Mouse (Mus musculus) intestine, embryonic 14.5 days (tissue): ENCODE measurements around the gene Dnah10. TPM values are rescaled to one million over a fixed set of nuclear protein-coding genes. Genes with fewer than 3 reads are reported as not detected.

Experiments
- ATAC-seq: fragments of 200-750 bp; cut with Nextera tagmentation; replicated peaks from 2 replicates; pipeline ENCODE4 v1.8.0; 2017; ENCODE audit warnings: low read depth, moderate number of reproducible peaks, moderate TSS enrichment, moderate library complexity; ENCODE audit not compliant: low FRiP score, low TSS enrichment
- DNase-seq: peaks from one replicate; pipeline ENCODE4 v3.0.0-alpha.2; 2018; ENCODE audit warnings: low spot score
- H3K27ac ChIP-seq: fragments of 300-500 bp; sonication (generic); 2 replicates; pipeline ENCODE4 v1.5.1; 2014; ENCODE audit warnings: low read depth, mild to moderate bottlenecking, control low read depth
- H3K27me3 ChIP-seq: fragments of 300-500 bp; sonication (generic); replicated peaks from 2 replicates; pipeline ENCODE4 v1.6.1; 2014; ENCODE audit warnings: low read length, control low read depth; ENCODE audit not compliant: control insufficient read depth, insufficient read depth
- H3K36me3 ChIP-seq: fragments of 300-500 bp; sonication (generic); 2 replicates; pipeline ENCODE4 v1.6.1; 2014; ENCODE audit warnings: low read length, control low read depth; ENCODE audit not compliant: control insufficient read depth, insufficient read depth
- H3K4me1 ChIP-seq: fragments of 300-500 bp; sonication (generic); replicated peaks from 2 replicates; pipeline ENCODE4 v1.6.1; 2014; ENCODE audit warnings: low read length, control low read depth, mixed read lengths; ENCODE audit not compliant: control insufficient read depth, insufficient read depth
- H3K4me2 ChIP-seq: fragments of 300-500 bp; sonication (generic); 2 replicates; pipeline ENCODE4 v1.6.1; 2014; ENCODE audit warnings: low read length
- H3K4me3 ChIP-seq: fragments of 300-500 bp; sonication (generic); 2 replicates; pipeline ENCODE4 v1.5.1; 2014; ENCODE audit warnings: low read depth, low read length, control low read depth, mixed read lengths
- H3K9ac ChIP-seq: fragments of 300-500 bp; sonication (generic); 2 replicates; pipeline ENCODE4 v1.6.1; 2014; ENCODE audit warnings: mild to moderate bottlenecking, low read length
- H3K9me3 ChIP-seq: fragments of 300-500 bp; sonication (generic); 2 replicates; pipeline ENCODE4 v1.6.1; 2016; ENCODE audit warnings: low read length, control low read depth; ENCODE audit not compliant: control insufficient read depth
- WGBS: fragments of 180-500 bp; shearing (Covaris S2); extraction: QIAGEN DNeasy Blood & Tissue Kit; methylation state at CpG from one replicate; pipeline ENCODE4 v1.1.7; 2014; 5-methylcytosine and 5-hydroxymethylcytosine counted together
- polyA plus RNA-seq: library from polyadenylated mRNA; unstranded; fragments of >200 nt; fragmentation: Nextera tagmentation; extraction: Ambion mirVana; gene quantifications from 2 replicates; pipeline ENCODE4 v1.2.1, GENCODE M21; 2014

Gene Dnah10
- polyA plus RNA-seq, 1 experiment from 2014 or later = 0.11 TPM

DNA sequence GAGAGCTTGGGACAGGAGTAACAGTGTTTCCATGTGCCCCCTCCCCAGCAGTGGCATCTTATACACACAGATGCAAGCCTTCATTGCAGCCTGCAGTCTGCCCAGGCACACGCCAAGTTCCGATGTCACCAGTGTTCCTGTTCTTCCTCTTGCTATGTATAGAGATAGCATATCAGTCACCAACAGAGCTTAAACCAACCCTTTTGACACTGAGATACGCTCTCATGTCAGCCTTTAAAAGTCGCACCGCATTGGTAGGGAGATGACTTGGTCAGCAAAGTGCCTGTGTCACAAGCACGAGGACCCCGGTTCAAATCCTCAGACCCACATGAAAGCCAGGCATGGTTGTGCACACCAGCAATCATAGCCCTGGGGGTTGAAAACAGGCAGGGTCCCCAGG, 55.0 kb downstream of the Dnah10 start:
- no peak for ATAC-seq

DNA sequence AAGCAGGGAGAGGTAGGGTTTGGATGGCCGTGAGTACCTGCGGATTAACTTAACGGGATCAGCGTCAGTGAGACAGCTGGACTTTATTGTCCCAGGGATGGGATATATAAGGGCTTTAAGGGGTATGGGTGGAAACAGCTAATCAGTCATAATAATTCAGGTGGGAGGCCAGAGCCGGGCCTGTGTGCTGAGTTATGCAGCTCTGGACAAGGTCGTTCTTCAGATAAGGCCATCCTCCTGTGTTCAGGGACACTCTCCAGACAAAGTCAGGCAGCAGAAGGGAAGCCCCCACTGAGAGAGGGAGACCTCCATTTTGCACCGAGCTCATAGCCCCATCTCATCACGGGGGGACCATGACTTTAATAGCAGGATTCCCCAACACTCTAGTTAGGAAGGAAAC, 56.8 kb downstream of the Dnah10 start:
- 76% methylated on average over 8 of the region's 8 CpGs for WGBS
- no peak overlapping the region for H3K4me3 ChIP-seq
- H3K36me3 ChIP-seq = no peaks in the 10 kb centered on the region
- DNase-seq (no peak), ATAC-seq (no peak)
- H3K4me2 ChIP-seq = no peak overlapping the region
- no peaks in the 10 kb centered on the region for H3K4me1 ChIP-seq
- no peak overlapping the region for H3K9ac ChIP-seq
- H3K27ac ChIP-seq = no peak overlapping the region
- no peaks in the 10 kb centered on the region for H3K27me3 ChIP-seq
- 0 out of 2 replicates have a peak, but pooled peaks cover 2% of the 10 kb centered on the region for H3K9me3 ChIP-seq

More for the DNA sequence above, 55.0 kb downstream of the Dnah10 start:
- Histone ChIP-seq H3K9me3 (no peaks in the 10 kb centered on the region), H3K27ac (no peak overlapping the region), H3K4me1 (no peaks in the 10 kb centered on the region), H3K27me3 (no peaks in the 10 kb centered on the region), H3K9ac (no peak overlapping the region), H3K4me3 (no peak overlapping the region), H3K4me2 (no peak overlapping the region), H3K36me3 (no peaks in the 10 kb centered on the region)
- DNase-seq = no peak
- 97% methylated on average over 7 of the region's 7 CpGs for WGBS

DNA sequence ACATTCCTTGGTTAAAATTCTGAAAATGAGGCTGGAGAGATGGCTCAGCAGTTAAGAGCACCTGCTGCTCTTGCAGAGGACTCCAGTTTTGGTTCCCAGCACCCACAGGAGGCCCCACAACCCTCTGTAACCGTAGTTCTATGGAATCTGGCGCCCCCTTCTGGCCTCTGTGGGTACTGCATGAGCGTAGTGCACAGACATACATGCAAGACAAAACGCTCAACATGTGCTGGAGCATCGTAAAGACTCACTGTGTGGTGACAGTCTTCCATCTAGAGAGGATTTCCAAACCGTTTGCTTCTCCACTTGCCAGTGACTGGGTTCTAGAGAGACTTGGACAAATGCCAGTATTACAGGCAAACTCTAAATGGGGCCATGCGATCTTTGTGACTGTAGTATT, 60.8 kb downstream of the Dnah10 start:
- Histone ChIP-seq H3K4me3 (no peak overlapping the region), H3K9ac (no peak overlapping the region), H3K27me3 (no peaks in the 10 kb centered on the region), H3K27ac (no peak overlapping the region), H3K36me3 (no peaks in the 10 kb centered on the region), H3K4me2 (no peak overlapping the region), H3K9me3 (0 out of 2 replicates have a peak, but pooled peaks cover 2% of the 10 kb centered on the region), H3K4me1 (no peaks in the 10 kb centered on the region)
- WGBS = 77% methylated on average over 7 of the region's 7 CpGs
- DNase-seq (no peak), ATAC-seq (no peak)

DNA sequence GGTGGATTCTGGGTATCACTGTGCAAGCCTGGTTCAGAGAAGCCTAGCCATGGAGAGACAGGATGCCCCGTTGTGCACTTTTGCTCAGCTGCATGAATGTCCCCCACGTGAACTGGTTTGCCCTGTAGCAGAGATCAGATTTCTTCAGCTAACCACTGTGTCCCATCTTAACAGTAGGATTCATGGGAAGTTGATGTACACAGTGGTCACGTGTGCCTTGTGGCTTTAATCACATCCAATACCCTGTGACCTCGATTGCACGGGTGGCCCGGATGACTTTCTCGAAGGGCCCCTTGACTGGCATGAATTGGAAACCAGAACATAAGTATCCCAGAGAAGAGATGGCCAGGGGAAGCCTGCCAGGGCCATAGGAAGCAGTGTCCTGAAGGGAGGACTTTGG, 67.2 kb downstream of the Dnah10 start:
- no peaks in the 10 kb centered on the region for H3K9me3 ChIP-seq
- H3K27me3 ChIP-seq = no peaks in the 10 kb centered on the region
- DNase-seq = no peak
- H3K36me3 ChIP-seq = no peaks in the 10 kb centered on the region
- H3K27ac ChIP-seq = no peak overlapping the region
- no peak overlapping the region for H3K9ac ChIP-seq
- no peaks in the 10 kb centered on the region for H3K4me1 ChIP-seq
- no peak for ATAC-seq
- no peak overlapping the region for H3K4me3 ChIP-seq
- 89% methylated on average over 7 of the region's 7 CpGs for WGBS
- no peak overlapping the region for H3K4me2 ChIP-seq

DNA sequence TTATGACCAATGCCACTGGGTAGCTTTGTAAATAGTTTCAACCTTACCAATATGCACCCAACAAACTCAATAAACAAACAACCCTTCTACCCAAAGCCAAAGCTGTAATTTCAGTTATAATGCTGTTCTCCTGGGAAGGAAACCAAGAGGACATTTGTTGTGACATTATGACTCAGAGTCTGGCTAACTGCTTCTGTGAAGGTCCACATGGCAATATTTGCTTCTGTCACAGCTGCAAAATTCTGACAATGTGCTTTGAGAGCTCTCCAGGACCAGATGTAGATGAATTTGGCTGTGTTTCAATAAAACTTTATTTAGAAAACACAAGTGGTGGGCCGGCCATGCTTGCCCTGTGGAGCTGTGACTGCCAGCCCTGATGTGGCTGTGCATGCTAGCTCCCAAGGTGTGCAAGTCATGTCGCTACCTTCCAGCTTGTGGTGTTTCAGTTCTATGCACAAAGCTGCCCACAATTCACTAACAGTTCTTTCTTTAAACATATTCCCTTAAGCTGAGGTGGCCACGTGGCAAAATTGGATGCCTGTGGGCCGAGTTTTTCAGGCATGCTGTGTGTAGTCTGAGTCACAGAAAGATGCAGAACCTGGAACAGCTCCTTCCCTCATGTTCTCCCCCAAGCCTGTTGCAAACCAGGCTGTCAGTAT, 85.0 kb downstream of the Dnah10 start:
- H3K36me3 ChIP-seq = no peaks in the 10 kb centered on the region
- no peaks in the 10 kb centered on the region for H3K27me3 ChIP-seq
- no peak for ATAC-seq
- no peak for DNase-seq
- H3K27ac ChIP-seq = no peak overlapping the region
- WGBS = 80% methylated on average over 4 of the region's 4 CpGs
- no peak overlapping the region for H3K4me3 ChIP-seq
- no peak overlapping the region for H3K4me2 ChIP-seq
- no peak overlapping the region for H3K9ac ChIP-seq
- H3K9me3 ChIP-seq = no peaks in the 10 kb centered on the region
- H3K4me1 ChIP-seq = no peaks in the 10 kb centered on the region

DNA sequence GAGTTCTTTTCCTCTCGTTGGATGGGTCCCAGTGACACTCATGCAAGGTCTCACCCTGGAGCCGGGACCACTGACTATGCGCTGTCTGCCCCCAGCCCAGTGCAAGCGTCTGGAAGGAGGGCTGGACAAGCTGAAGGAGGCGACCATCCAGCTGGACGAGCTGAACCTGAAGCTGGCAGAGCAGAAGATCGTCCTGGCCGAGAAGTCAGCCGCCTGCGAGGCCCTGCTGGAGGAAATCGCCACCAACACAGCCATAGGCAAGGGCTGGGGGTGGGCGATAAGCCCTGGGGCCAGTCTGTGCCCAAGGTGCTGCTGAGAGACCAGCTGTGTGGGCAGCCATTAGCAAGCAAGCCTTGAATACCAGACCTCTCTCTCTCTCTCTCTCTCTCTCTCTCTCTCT, 87.6 kb downstream of the Dnah10 start:
- Histone ChIP-seq H3K36me3 (no peaks in the 10 kb centered on the region), H3K4me1 (no peaks in the 10 kb centered on the region), H3K9me3 (no peaks in the 10 kb centered on the region), H3K27me3 (no peaks in the 10 kb centered on the region), H3K9ac (no peak overlapping the region), H3K4me3 (no peak overlapping the region), H3K27ac (no peak overlapping the region), H3K4me2 (no peak overlapping the region)
- 81% methylated on average over 12 of the region's 12 CpGs for WGBS
- DNase-seq = no peak
- no peak for ATAC-seq

DNA sequence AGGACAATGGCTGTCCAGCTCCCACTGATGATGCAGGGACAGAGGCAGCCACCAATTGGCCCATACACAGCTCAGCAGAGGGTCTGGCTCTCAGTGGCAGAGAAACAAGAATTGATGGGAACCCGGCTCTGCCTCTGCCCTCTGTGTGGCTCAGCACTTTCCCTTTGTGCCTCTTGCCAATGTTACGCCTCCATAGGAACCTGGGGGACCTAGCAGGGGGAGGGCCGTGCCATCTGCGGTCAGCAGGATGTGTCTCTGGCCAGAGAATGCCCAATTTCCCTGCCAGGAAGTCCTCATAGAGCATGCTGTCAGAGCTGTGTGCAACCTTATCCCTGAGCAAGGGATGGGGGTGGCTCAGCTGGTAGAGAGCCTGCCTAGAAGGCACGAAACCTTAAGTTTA, 89.9 kb downstream of the Dnah10 start:
- ATAC-seq (no peak), DNase-seq (no peak)
- WGBS = 69% methylated on average over 5 of the region's 5 CpGs
- H3K4me2 ChIP-seq = no peak overlapping the region
- no peaks in the 10 kb centered on the region for H3K27me3 ChIP-seq
- H3K9me3 ChIP-seq = no peaks in the 10 kb centered on the region
- H3K27ac ChIP-seq = no peak overlapping the region
- H3K4me1 ChIP-seq = no peaks in the 10 kb centered on the region
- no peak overlapping the region for H3K9ac ChIP-seq
- no peaks in the 10 kb centered on the region for H3K36me3 ChIP-seq
- no peak overlapping the region for H3K4me3 ChIP-seq

DNA sequence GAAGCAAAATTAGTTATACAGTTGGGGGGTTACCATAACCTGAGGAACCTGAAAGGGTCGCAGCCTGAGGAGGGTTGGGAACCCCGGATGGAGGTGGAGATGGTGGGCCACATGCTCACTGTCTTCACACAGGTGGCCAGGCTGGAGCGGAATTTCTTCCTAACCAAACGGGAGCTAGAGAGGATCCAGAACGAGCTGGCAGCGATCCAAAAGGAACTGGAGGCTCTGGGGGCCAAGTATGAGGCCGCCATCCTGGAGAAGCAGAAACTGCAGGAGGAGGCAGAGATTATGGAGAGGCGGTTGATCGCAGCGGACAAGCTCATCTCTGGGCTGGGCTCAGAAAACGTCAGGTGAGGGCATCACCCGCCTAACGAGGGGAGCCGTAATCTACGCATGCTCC, 92.2 kb downstream of the Dnah10 start:
- Histone ChIP-seq H3K4me1 (no peaks in the 10 kb centered on the region), H3K27me3 (no peaks in the 10 kb centered on the region), H3K27ac (no peak overlapping the region), H3K9ac (no peak overlapping the region), H3K4me2 (no peak overlapping the region), H3K4me3 (no peak overlapping the region), H3K9me3 (no peaks in the 10 kb centered on the region), H3K36me3 (no peaks in the 10 kb centered on the region)
- DNase-seq (no peak), ATAC-seq (no peak)
- 75% methylated on average over 15 of the region's 15 CpGs for WGBS

DNA sequence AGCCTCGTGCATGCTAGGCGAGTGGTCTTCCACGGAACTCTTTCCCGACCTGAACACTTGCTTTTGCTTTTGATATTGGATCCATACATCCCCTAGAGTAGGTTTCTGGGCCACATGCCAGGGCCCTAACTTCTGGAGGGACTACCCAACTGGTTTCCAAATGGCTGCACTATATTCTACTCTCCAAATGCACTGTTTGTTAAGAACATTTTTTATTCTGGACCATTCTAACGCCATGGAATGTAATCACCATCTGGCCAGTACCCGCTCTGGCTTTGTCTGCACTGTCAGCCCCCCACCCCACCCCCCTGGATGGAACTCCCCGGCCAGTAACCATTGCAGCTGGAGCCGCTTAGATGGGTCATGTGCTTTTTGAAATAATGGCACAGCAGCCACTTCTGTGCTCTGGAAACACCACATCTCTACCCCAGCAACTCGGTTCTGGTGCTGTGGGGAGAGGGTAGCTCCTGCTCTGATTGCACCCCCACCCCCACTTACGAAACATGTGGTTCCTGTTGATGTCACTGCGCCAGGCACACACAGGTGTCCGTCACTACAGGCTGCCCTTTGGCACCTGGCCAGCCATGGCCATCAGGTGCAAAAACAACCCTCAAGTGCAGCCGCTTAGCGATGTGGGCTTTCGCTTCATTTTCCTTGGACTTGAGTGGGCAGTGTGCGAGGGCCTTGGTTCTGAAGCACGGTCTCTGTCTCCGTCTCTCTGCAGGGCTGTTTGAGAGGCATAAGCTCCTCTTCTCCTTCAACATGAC, 97.4 kb downstream of the Dnah10 start:
- ATAC-seq = no peak
- no peak overlapping the region for H3K9ac ChIP-seq
- no peak overlapping the region for H3K27ac ChIP-seq
- no peaks in the 10 kb centered on the region for H3K27me3 ChIP-seq
- DNase-seq = no peak
- no peaks in the 10 kb centered on the region for H3K36me3 ChIP-seq
- H3K9me3 ChIP-seq = no peaks in the 10 kb centered on the region
- no peak overlapping the region for H3K4me3 ChIP-seq
- no peaks in the 10 kb centered on the region for H3K4me1 ChIP-seq
- 78% methylated on average over 18 of the region's 18 CpGs for WGBS
- H3K4me2 ChIP-seq = no peak overlapping the region
